Mouse (Mus musculus): ENCODE results near the gene Ets1.

Ets1 gene

GRCm38 (mm10) chr9:32635627-32636385, at the start of gene Ets1:
Ets1 (plus strand) TSS chr9:32636221.
- peak in 1 of 2 experiments; percentile 38 for DNase-seq (ENCODE audit: low spot score in 2 of 2)

- peak; percentile 80 to 86 for DNase-seq (ENCODE audit: low spot score in 2 of 2)
Observed at GRCm38 (mm10) chr9:32589900-32590299, 46.1 kb upstream of the Ets1 start.

- DNase-seq (ENCODE audit: low spot score in 2 of 2), result no peak
Observed at GRCm38 (mm10) chr9:32590571-32590970, 45.5 kb upstream of the Ets1 start.

GRCm38 (mm10) chr9:32591732-32592582, 44.1 kb upstream of the Ets1 start:
- DNase-seq (ENCODE audit: low spot score in 2 of 2), result peak; percentile 75 to 82

- no peak for DNase-seq (ENCODE audit: low spot score in 2 of 2)
Observed at GRCm38 (mm10) chr9:32592583-32592890, 43.5 kb upstream of the Ets1 start.

GRCm38 (mm10) chr9:32593816-32594215, 42.2 kb upstream of the Ets1 start:
- no peak for DNase-seq (ENCODE audit: low spot score in 2 of 2)

GRCm38 (mm10) chr9:32594346-32594745, 41.7 kb upstream of the Ets1 start:
- peak; percentile 44 to 52 for DNase-seq (ENCODE audit: low spot score in 2 of 2)

GRCm38 (mm10) chr9:32595076-32595820, 40.8 kb upstream of the Ets1 start:
- no peak for DNase-seq (ENCODE audit: low spot score in 2 of 2)

GRCm38 (mm10) chr9:32596366-32596765, 39.7 kb upstream of the Ets1 start:
- DNase-seq (ENCODE audit: low spot score in 2 of 2), result peak; percentile 28 to 36

GRCm38 (mm10) chr9:32601953-32602352, 34.1 kb upstream of the Ets1 start:
- DNase-seq (ENCODE audit: low spot score in 2 of 2), result no peak

GRCm38 (mm10) chr9:32603097-32603496, 32.9 kb upstream of the Ets1 start:
- DNase-seq (ENCODE audit: low spot score in 2 of 2), result no peak

- no peak for DNase-seq (ENCODE audit: low spot score in 2 of 2)
Observed at GRCm38 (mm10) chr9:32607218-32607617, 28.8 kb upstream of the Ets1 start.

- DNase-seq (ENCODE audit: low spot score in 2 of 2), result peak; percentile 57 to 67
Observed at GRCm38 (mm10) chr9:32608831-32609610, 27.0 kb upstream of the Ets1 start.

- DNase-seq (ENCODE audit: low spot score in 2 of 2), result no peak
Observed at GRCm38 (mm10) chr9:32610218-32610617, 25.8 kb upstream of the Ets1 start.

GRCm38 (mm10) chr9:32610631-32611030, 25.4 kb upstream of the Ets1 start:
- DNase-seq (ENCODE audit: low spot score in 2 of 2), result peak; percentile 41 to 44

- no peak for DNase-seq (ENCODE audit: low spot score in 2 of 2)
Observed at GRCm38 (mm10) chr9:32611340-32611739, 24.7 kb upstream of the Ets1 start.

- peak; percentile 31 to 37 for DNase-seq (ENCODE audit: low spot score in 2 of 2)
Observed at GRCm38 (mm10) chr9:32612426-32612825, 23.6 kb upstream of the Ets1 start.

- DNase-seq (ENCODE audit: low spot score in 2 of 2), result peak; percentile 90 to 91
Observed at GRCm38 (mm10) chr9:32612861-32613421, 23.1 kb upstream of the Ets1 start.

GRCm38 (mm10) chr9:32614191-32614590, 21.8 kb upstream of the Ets1 start:
- no peak for DNase-seq (ENCODE audit: low spot score in 2 of 2)

- DNase-seq (ENCODE audit: low spot score in 2 of 2), result no peak
Observed at GRCm38 (mm10) chr9:32615461-32615860, 20.6 kb upstream of the Ets1 start.

- peak; percentile 78 to 79 for DNase-seq (ENCODE audit: low spot score in 2 of 2)
Observed at GRCm38 (mm10) chr9:32615986-32616385, 20.0 kb upstream of the Ets1 start.

All from spleen, postnatal 36 days (tissue).